Mouse (Mus musculus) layer of hippocampus, postnatal 10 days (tissue): ENCODE data around the gene Oas1a. TPM values are rescaled to one million over a fixed set of nuclear protein-coding genes. Genes with fewer than 3 reads are reported as not detected.
"Not testable (repeated sequence)": the region's sequence is repeated elsewhere in the genome, so short reads cannot be mapped to it uniquely, and the experiment has no call there.

ENCODE experiments used
- DNase-seq, 2 experiments: peaks; one replicate each; pipeline ENCODE4 v3.0.0; 2021; ENCODE audit warnings: low spot score in 2 of 2
- total RNA-seq, 2 experiments: library from RNA; stranded (reverse); gene quantifications; 2 replicates each; pipeline ENCODE4 v1.2.3; 2021

Oas1a gene
- total RNA-seq, 2 experiments from 2014 or later: 0.25 TPM; not detected in 1

DNA sequence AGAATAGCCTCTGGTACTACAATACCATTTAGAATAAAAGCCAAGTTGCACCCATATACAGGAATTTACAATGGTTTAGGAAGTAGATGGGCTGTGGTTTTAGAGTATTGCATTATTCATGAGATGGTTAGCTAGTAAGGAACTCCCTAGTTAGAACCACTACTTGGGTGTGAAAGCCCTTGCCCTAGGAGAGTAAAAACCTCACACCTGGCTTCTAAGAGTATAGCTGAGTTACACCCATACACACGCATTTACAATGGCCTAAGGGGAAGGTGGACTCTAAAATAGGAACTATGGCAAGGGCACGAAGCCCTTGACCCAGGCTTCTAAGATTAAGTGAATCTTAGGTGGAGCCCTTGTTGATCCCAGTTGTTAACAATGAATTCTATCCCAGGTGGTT, 12.6 kb downstream of the Oas1a start:
- DNase-seq: not testable (repeated sequence)

DNA sequence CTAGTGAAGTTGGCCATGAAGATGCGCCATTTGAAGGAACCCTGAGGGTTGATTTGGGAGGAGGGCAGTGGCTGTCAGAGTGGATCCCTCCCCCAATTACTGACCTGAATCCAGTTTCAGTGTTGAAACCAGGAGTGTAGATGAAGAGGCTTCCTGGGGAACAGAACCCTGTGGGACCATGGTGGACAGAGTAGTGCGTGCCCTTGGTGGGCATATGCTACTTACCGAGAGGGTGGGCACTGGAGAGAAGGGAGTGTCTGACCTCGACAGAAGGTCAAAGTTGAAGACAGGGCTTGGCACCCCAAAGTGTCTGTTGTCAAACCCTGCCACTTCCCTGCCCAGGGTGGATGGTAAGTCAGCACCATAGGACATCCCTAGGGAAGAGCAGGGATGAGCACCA, 13.5 kb downstream of the Oas1a start:
- DNase-seq: not testable (repeated sequence)

DNA sequence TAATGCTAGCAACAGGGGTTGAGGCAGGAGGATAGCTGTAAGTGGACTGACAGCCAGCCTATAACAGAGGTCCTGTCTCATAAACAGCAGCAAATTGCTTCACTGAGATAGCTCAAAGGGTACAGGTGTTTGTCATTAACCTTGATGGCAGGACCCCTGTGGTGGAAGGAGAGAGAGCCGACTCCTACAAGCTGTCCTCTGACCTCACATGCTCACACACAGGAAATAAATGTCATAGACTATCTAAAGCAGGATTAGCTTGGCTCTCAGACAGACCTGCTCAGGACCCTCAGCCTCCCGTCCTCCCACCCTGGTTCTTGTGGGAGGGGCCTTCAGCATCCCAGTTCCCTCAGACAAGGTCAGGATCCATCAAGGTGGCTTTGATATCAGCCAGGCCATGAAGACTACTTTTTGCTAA, 15.1 kb downstream of the Oas1a start:
- DNase-seq: no peak

DNA sequence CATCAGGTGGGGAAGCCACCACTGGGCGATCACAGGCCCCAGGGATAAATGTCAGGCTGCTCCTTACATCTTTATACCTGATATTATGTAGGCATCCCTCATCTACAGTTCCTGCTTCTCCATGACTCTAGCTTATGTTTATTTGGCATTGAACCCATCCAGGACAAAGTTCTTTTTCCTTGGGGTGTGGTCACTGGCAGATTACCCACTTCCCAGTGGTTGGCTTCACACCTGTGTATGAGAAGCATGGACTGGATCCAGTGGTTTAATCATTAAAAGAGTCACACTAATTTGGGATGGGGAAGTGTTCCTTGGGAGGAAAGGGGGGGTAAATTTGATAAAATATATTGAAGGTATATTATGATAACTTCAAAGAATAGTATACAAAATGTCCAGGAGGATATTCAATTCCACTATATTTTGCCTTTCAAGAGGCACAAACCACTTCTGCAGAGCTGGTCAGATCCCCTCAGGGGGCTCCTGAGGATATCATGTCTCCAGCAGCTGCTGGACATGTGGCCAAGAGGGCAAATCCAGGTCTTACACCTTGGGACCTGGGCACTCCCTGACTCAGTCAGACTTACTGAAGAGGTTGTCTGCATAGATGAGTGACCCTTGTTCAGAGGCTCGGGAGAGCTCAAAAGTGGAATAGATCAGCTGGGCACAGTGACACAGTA, 15.6 kb downstream of the Oas1a start:
- not testable (repeated sequence) for DNase-seq

DNA sequence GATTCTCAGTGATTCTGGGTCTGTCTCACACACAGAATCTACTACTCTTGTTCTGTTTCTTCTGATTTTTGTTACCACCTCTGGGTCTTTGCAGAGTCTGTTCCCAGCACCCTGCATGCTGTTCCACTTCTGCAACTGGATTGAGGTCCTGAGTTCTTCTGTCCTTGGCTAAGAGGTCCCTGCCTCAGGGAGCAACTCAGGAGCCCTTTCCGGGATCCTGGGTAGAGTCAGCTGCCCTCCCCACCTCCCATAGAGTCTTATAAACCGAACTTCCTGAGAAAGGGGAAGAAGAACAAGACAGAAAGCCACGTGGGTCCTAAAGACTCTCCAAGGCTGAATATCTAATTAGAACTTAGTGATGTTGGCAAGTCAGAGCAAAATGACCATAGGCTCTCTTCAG, 16.3 kb downstream of the Oas1a start:
- DNase-seq: no peak

DNA sequence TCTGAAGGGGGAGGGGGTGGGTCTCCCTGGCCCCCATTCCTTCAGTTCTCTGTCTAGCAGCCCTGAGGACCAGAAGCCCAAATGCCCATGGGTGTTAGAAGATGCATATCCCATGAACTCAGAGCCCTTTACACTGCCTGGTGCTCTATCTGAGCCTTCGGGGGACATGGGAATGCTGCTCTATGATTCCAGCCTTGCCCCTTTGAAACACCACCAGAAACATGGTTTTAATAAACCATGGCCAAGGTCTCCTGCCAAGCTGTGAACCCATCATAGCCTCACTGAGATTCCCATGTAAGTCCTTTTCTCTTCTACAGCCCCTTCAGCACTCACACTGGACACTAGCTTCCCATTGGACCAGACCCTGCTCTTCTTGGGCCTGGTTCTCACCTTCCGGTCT, 17.3 kb downstream of the Oas1a start:
- DNase-seq: no peak

DNA sequence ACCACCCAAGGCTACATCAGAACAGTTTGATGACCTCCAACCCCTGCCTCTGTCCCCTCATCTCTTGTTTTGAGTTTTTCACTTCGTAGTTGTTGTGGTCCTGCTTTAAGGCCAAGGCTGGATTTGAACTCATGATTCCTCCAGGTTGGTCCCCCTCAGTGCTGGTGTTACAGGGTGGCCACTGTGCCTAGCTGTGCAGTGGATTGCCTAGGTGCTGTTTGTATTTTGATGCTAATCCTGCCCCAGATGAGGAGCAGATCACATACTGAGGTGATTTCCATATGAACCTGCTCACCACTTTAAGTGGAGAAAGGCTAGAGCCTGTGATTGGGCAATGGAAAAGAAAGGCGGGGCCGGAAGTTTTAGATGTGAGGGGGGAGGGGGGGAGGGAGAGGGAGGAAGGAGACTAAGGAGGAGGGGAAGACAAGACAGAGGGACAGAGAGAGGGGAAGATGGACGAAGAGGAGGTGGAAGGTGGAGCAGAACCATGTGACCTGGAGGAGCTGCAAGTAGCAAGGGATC, 19.0 kb downstream of the Oas1a start:
- not testable (repeated sequence) for DNase-seq

DNA sequence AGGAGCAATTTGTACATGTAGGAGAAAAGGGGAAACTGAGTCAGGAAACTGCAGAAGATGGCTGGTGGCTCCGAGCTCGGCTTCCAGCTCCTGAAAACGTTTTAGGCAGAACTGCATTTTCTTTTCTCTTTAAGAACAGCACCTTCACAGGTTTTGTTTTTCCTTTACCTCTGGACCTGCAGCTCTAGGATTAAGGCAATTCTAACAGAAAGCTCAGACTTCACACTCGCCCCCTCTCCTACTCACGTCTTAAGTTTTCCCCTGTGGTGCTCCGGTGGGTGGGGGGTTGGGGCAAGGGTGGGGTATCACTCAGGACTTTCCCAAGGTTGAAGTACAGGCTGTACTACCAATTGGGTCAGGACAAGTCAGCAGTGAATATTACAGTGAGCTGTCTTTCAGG, 19.5 kb downstream of the Oas1a start:
- DNase-seq: no peak

DNA sequence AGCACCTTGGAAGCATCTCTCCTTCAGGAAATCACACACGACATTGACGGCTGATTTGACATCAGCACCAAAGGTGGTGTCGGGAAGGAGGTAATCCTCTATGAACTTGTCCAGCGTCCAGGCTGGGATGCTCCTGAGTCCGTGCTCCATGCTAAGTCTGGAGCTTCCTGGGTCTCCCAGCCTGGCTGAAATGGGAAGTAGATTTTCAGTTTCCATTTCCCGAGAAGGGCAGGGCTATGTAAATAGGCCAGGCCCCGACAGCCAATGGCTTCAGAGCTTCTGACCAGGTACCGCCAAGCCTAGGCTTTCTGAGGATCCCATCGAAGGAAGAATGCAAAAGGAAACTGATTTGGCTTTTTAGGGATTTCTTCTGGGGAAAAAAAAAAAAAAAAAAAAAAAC, 19.9 kb downstream of the Oas1a start, which contains the start of gene Oas1g:
Oas1g (minus strand) TSS at position 201 of the 400 bp plus-strand sequence.
- not testable (repeated sequence) for DNase-seq

DNA sequence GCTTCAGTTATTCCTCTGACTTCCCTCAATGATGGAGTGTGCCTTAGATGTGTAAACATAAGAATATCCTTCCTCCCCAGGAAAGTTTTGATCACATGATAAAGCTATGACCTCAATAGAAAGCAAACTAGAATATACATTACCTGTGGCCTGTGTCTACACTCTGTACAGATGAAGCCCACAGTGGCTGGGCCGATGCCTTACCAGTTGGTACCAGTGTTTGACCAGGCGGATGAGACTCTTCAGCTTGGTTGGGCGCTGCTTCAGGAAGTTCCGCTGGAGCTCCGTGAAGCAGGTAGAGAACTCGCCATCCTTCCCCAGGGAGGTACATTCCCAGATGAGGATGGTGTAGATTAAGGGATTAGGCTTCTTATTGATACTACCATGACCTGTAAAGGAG, 25.6 kb downstream of the Oas1a start:
- not testable (repeated sequence) for DNase-seq

DNA sequence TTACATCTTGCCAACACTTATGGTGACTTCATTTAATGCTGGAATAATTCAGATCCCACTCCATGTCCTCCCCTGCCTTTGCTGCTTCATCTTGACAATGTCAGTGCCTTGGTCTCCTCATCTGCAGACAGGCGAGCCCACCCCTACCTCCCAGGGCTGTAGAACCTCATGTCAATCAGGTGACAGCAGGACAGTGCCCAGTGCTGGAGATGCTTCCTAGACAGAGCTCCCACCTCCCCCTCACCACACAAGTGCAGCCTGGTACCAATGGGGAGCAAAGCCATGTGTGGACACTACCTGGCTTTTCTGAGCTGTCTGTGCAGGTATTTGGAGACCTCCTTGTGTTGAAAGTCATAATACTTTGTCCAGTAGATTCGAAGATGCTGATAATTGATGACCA, 28.5 kb downstream of the Oas1a start:
- not testable (repeated sequence) for DNase-seq

DNA sequence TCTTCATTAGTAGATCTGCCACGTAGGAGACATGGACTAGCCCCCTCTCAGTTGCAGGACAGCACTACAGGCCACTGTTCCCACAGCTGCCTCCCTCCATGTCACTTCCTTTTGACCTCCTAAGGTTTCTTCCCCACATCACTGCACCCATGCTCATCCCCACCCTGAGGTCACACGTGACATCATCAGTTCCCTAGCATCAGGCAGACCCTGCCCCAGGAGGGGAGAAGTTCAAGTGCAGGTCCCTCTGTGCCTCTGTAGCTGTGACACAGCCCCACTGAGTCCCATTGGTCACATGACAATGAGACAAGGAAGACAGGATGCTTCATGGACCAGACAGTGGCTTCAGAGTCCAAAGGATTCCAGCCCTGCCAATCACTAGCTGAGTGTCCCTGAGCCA, 29.9 kb downstream of the Oas1a start:
- not testable (repeated sequence) for DNase-seq

DNA sequence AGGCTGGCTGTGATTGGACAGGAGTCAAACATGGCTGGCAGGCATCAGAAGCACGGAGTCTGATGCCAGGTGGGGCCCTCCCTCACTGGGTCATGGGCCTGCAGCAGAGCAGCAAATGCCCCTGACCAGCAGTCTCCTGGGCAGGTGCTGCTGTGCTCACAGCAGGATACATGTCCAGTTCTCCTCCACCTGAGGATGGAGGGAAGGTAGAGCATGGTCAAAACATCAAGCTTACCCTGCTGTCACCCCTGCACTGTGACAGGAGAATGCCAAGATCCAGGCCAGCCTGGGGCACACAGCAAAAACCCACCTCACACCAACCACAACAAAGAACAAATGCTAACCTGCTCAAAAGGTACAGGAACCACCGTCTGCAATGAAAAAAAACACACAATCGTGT, 30.5 kb downstream of the Oas1a start:
- not testable (repeated sequence) for DNase-seq

DNA sequence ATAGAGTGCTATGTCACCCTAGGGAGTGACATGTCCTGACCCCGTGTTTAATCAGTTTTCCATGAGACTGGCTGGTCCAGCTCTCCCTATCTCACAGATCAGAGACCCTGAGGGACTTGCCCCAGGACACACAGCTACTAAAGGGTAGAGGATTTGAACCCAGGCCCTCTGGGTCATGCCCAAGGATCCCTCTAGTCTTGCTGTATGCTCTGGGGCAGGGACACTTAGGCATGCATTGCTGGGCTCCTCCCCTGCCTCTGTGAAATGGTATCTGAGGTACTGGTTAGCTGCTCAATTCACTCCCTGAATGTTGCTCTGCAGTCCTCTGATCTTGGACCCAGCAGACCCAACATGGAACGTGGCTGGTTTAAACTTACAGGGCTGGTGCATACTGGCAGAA, 35.9 kb downstream of the Oas1a start:
- no peak for DNase-seq

DNA sequence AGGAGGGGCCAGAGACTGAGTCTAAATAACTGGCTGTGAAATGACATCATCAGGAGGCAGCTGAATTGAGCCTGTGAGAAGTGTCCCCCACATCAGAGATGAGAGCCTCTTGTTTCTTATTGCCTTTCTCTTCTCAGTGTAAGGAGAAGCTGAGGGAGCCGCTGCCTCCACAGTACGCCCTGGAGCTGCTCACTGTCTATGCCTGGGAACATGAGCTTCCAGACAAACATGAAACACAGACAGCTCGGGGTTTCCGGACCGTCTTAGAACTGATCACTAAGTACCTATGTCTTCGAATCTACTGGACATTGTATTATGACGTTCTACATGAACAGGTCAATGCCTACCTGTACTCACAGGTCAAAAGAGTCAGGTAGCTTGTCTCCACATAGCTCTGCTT, 36.5 kb downstream of the Oas1a start:
- no peak for DNase-seq

DNA sequence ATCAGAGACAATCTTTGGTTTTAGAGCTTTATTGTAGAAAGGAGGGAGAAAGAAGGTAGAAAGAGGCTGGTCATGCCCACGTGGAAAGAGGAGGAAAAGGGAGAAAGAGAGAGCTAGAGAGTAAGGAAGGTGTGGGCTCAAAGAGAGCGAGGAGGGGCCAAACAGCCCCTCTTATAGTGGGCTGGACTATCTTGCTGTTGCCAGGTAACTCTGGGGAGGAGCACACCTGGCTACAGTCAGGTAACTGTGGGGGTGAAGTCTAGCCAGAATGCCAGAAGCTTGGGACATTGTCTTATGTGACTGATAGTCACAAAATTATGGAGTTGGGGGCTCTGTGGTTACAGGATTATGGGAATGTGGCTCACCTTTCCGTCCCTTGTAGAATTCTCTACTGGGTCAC, 37.2 kb downstream of the Oas1a start:
- DNase-seq: no peak

DNA sequence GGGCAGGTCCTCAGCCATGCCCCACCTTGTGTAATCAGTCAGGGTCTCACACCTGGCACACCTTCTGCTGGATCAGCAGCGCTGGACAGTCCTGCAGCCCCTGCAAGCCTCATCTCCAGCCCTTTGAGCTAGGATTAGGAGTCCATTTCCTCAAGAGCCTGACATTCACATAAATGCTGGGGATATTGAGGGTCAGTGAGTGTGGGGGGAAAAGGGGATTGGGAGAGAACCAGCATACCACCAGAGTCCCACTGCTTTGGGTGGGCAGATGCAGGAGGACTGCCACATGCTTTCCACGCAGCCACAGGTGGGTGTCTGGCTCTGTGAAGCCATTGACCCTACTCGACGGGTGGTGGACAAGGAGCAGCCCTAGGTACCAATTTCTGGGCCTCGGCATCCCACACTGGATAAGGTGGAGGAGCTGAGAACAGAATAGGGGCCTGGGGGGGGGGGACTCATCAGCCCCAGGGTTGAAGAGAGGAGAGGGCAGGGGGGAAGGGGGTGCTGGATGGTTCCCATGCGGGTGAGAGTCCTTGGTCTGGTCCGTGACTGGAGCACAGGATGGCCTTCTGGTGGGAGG, 37.8 kb downstream of the Oas1a start:
- DNase-seq: no peak

DNA sequence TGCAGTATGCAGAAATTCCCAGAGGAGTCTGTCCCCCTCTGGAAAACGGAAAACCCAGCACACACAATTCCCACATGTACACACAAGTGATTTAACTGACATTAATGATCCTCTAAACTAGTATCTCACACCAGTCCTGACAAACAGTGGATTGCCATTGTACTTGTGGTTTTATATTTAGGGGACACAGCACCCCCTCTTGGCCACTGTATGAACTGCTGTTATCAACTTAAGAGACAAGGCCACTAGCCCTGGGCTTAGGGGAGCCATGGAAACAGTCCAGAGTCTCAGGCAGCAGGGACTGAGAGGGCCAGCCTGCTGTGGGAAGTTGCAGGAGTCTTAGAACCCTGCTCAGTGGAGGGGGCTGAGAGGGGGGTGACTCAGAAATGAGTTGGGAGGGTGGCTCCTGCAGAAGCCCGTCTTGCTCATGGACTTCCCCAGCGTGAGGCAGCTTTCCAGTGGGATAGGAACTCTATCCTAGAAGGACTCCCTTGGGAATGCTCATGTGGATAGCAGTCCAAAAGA, 41.9 kb downstream of the Oas1a start:
- DNase-seq: peak in 1 of 2 experiments; percentile 20

DNA sequence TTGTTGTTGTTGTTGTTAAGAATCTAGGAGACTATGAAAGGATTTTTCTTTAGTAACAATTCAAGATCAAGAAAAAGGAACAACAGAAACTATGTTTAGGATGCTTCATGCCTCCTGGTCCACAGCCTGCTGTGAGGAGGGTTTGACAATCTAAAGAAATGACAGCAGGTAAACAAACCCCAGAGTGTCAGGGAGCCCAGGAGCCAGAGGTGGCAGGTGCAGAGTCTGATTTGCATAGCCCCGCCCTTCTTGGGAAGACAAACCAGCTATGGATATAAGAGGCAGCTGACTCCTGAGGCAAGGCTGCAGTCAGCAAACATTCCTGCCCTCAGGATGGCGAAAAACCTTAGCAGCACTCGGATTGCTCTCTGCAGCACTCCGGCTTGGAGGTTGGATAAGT, 46.2 kb downstream of the Oas1a start, which contains the start of gene Oas1h:
Oas1h (plus strand) TSS at position 301 of the 400 bp plus-strand sequence.
- no peak for DNase-seq

DNA sequence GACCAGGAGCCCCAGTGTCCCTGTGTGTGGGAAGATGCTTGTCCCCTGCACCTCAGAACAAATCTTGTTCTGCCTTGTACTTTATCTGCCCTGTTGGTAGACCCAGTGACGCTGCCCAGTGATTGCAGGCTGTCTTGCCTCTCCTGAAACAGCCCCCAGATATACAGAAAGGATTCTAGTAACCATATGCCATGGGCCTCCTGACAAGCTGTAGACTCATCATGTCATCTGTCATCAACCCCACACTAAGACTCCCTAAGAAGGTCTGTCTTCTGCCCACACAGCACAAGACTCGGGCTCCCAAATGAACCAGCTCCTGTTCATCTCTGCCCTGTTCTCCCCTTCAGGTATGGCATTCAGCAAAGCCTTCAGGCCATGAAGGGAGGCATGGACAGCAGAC, 48.1 kb downstream of the Oas1a start:
- peak; percentile 16 to 30 for DNase-seq

DNA sequence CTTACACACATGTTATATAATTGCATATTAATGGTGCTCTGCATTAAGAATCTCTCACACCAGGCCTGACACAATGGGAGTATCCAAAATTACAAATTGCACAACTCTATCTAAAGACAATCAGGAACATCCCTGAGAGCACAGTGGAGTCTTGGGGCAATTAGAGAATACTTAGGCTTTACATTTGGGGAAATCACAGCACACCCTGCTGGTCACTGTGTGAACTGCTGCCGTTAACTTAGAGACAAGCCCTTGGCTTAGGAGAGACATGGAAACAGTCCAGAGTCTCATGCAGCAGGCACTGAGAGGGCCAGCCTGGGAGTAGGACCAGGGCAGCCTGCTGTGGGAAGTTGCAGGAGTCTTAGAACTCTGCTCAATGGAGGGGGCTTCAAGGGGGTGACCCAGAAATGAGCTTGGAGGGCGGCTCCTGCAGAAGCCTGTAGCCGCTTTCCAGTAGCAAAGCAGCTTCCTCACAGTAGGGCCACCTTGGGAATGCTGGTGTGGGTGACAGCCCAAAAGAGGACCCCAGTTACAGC, 57.7 kb downstream of the Oas1a start:
- DNase-seq: peak; percentile 30 to 36

DNA sequence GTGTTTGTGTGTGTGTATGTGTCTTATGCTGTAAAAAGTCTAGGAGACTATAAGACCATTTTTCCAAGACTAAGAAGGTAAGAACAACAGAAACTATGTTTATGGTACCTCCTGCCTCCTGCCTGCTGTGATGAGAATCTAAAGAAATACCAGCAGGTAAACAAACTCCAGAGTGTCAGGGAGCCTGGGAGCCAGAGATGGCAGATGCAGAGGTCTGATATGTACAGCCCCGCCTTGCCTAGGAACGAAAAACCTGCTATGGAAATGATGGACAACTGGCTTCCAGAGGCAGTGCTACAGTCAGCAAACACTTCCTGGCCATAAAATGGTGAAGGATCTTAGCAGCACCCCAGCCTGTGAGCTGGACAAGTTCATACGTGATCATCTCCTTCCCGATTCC, 60.3 kb downstream of the Oas1a start, which contains the start of gene Oas1f:
Oas1f (plus strand) TSS at position 301 of the 400 bp plus-strand sequence.
- no peak for DNase-seq
